Mouse (Mus musculus): ENCODE measurements at regions not wholly inside any gene's neighbourhood (a gene's known extent, or its start where the extent isn't known, plus 50 kb on each side); places are given as distances from the start of the nearest gene placed in this dataset.

DNA sequence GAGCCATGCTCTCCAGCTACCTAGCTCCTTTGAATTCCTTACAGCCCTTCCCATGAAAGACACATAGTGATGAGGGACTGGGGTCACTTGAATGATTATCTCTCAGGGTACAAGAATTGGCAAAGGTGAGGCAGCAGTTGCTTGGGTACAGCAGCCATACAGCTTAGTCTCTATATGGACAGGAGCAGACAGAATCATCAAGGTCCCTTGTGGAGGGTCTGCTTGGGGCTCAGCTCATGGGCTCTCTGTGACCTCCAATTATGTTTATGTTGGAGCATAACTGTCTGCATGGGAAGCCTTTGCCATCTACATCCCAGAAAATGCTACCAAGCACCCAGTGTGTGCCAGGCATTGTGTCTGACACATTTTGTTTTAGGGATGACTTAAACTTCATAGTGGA is 118.4 kb upstream of the Lhcgr start:
- no peak for DNase-seq

DNA sequence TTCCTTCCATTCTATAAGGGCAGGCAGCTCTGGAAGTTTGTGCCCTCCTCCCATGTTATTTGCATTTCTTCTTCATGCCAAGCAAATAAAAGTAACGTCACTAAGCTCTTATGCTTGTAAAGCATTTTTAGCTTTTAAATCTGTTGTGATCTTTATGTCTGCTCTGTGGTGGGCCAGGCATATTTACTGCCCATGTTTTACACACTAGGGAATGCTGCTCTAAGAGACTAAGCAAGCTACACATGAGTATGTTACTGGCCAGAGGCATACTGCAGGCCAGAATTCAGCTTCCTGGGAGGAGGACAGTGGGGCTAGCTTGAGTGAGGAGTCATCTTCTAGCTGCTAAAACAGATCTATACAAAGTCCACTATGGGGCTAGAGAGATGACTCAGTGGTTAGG is 110.0 kb upstream of the Lhcgr start:
- no peak for DNase-seq

DNA sequence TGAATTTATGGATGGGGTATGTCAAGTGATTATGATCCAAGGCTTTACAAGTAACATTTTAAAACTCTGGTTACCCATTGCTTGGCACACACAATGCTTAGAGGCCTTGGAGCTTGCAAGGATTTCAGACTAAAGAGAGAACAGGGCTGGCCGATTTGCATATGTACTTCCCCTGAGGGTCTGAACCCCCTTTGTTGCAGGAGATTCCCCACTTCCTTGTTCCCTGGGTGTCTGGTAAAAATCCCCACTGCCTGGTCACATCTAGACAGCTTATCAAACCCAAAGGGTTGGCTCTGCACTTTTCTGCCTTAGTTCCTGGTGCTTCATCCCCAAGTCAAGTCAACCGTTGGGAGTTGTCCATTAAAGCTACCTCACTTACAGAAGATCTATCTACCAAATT is 109.1 kb upstream of the Lhcgr start:
- DNase-seq = no peak

DNA sequence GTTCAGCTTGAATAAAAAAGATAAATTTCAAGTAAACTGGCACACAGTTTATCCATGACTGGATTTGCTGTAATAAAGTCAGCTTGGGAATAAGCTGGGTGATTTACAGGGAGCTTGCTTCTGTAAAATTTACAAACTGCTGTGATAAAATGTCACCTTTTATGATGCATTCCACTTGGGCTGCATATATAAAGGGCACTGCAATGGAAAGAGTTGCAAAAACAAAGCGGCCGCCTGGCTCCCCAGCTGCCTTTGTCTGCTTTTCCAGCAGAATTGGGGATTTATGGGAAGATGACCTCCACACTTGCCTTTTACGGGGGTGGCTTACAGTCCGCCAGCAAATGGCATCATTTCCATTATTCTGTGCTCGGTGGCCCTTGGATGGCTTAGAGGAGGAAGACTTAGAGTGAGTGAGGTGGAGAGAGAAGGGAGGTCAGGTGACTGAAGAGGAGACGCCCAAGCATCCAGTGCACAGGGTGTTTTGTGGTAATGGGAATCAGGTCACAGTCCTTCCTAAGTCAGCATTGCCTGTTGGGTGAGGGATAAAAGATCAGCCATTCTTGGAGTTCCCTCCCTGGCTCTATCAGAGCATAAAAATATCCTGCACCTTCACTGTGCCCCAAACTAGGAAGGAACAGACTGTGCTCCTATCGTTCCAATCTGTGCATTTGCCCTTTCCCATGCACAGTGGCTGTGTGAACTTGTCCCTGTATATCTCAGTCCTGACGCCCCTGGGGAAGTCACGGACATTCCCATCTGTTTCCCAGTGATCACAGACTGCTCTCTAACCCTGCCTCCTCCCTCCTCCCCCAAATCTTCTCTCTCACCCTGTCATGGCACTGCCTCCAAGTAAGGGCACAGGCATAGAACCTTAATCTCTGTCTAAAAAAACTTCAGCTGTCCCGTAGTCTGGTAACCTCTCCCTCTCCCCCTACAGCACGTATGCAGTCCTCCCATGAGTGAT is 107.2 kb upstream of the Lhcgr start:
- DNase-seq = no peak

DNA sequence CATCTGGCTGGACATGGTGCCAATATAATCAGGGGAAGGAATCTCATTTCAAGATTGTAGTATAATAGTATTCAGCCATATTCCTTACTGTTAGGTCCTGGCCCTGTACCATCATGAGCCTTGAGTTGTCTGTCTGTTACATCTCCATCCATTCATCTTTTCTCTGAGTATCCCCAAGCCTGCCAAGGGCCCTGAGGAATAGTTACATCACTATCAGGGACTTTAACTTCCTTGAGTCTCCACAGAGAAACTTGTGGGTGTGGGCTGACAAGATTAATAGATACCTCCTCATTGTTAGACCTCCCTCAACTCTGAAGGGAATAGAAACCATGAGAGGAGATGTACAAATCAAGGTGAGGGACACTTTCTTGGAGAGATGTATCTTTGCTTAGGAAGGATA is 101.7 kb upstream of the Lhcgr start:
- DNase-seq = no peak

DNA sequence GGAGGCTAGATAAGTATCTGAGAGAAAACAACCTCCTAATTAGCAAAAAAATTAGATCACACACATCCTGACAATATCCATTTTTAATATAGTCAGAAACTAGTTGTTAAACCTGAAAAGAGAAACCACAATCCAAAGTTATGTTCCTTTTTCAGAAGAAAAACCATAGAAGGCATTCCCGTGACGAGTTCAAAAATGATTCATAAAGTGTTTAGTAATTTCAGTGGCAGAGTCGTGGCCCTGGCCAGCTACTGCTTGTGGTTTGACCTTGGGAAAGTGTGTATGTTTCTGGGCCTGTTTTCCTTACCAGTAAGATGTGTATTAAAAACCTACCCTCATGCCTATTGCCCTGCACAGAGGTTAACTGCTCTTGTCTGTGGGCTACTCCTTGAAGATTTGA is 93.7 kb upstream of the Lhcgr start:
- DNase-seq = no peak

DNA sequence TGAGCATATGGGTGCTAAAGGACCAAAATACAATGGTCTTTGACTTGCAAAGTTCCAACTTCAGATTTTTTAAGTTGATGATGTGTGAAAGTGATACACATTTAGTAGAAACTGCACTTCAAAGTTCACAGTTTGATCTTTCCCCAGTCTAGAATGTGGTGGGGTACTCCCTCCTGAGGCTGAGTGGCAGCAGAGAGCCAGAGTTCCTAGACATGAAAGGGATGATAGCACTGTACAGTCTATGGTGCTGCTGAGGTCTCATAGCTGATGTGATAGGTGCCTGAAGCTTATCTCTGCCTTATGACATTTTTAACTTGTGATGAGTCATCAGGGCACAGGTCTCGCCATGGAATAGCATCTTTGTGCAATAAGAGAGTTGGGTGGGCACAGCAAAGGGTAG is 87.9 kb upstream of the Lhcgr start:
- no peak for DNase-seq

DNA sequence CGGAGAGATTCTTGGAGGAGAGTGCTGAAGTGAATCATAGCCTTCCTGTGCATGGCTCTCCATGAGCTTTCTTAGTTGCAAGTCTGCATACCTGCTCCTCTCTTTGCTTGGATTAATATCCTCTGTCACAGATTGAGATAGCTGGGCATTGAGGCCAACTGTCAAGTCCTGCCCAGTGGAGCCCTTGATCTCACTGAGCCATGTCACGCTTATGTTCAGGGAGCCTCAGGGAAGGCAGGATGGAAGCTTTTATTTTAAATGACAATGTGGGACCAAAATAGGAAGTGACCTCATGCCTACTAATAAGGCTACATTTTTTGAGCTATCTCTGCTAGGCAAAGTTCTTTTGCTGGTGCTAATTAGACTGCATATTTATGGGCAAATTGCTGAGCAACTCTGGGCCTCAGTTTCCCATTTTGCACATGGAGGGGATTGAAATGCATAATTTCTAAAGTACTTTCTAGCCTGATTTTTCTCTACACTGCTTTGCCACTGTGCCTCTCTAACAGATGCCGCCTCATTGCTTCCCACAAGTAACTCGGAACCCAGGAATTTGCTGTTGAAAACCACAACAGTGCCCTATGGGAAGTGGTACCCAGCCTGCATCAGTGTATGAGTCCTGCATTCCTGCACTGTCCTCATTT is 78.7 kb upstream of the Lhcgr start:
- DNase-seq = peak; percentile 13

DNA sequence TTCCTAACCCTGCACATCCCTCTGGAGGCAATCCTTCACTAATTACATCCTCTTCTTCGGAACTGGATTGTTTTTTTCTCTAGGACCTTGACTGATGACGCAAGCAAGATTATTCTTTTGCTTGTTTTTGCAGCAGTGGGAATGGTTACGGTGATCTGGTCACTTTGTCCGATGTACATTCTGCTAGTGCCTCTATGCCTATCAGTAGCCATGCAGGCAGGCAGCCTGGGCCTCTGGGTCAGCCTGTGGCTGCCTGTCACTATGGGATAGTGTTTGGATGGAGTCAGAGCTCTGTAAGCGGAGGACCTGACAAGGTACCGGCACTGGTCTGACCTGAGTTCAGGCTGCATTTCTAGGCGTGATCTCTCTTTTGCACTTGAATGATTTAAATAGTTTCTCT is 72.8 kb upstream of the Lhcgr start:
- no peak for DNase-seq

DNA sequence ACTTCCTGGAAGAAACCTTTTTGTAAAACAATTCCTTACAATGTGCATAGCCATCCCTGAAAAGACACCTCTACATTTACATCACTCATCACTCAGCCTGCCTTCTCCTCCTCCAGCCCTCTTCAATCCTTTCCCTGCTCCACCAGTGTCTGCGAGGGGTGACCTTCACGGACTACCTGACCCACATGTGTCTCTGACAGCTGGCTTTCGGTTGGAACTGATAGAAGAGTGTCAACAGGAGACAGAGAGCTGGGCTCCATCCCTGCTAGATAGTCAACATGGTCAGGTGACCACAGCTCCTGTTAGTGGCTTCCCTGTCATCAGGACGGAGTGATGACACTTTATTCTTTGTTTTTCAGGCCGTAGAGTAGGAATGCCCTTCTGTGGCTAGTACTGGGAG is 72.4 kb upstream of the Lhcgr start:
- DNase-seq = no peak

DNA sequence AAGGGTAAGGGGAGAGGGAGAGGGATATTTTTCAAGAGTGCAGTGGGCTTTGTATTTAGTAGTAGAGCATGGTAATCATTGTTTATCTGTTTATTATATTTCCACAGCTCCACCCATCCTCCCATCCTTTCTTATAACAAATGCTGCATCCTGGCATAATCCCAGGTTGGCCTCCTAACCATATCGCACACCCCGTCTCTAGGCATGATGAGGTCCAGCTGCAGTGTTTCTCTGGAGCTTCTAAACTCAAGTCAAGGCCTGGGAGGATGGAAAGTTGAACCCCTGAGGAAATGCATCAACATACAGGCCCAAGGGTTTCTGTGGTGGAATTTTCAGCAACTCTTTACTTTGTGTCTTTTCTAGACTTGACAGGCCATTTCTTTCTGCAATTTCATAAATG is 69.3 kb upstream of the Lhcgr start:
- no peak for DNase-seq

DNA sequence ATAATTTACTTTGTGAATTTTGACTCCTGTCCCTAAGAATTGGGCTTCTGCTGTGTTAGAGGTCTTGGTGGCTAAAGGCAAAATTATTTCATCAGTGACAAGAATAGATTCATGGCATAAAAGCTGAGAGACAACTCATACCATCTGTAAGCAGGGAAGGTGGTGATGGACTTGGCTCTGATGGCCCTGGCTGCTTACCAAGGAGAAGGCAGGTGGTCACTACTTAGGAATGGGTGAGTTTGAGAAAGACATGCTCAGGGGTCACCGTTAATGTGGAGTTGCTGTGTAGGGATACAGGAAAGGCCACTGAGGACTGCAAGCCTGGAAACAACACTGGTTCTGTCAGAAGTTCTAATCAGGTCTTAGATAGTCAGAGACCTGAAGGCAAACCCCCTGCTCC is 68.8 kb upstream of the Lhcgr start:
- DNase-seq = no peak

DNA sequence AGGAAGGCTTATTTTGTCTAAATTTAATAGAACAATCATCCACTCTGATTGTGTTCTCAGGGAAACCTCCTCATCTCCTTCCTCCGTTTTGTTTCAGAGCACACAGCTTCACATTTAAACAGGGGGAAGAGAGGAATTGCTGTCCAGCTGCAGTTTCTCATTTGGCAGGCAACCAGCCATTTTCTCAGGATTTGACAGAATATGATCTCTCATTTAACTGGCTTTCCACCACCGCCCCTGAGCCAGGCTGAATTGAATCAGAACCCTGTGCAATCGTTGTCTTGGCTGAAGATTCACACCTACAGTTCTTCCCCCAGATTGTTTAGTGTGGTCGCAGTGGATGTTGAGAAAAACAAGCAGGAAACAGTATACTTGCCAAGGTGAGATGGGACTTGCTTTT is 66.9 kb upstream of the Lhcgr start:
- no peak for DNase-seq

DNA sequence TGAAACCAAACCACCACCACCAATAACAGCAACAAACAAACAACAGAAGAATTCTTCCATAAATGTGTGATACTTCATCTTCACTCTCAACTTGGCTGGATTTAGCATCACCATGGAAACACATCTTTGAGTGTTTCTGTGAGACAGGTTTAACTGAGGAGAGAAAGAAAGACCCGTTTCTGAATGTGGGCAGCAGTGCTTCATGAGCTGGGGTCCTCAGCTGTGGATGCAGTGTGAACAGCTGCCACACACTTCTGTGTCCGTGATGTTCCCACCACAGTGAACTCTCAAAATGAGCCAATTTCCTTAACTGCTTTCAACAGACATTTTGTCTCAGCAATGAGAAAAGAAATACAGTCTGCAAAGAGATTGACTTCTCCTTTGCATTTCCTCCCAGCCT is 55.5 kb upstream of the Lhcgr start:
- DNase-seq = no peak

DNA sequence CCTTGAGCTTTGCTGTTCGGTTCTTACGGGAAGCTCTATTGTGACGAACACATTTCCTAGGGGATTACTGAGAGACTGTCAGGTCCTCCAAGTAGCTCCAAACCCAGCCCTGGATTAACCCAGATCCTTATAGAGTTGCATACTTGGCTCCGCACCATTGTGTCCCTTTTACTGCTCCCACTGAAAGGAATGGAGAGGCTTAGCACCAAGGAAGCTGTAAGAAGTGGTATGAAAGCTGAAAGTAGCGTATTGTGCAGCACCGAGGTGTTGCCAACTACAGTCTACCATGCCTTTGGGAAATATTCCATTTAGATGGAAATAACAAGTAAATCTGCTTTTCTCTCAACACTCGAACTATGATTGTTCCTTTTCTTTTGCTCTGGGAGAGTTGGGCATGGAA is 53.5 kb upstream of the Lhcgr start:
- peak; percentile 3 for DNase-seq

Measured in retina, postnatal 1 day (tissue).